Mouse (Mus musculus) neural tube, embryonic 14.5 days (tissue): ENCODE measurements at regions not wholly inside any gene's neighbourhood (a gene's known extent, or its start where the extent isn't known, plus 50 kb on each side); places are given as distances from the start of the nearest gene placed in this dataset.
A peak's percentile ranks its signal among the peaks of the same experiment; 100 is the strongest.

Source experiments
- ATAC-seq: fragments of 200-750 bp; cut with Nextera tagmentation; 2 replicates; pipeline ENCODE4 v1.8.0; 2017; ENCODE audit warnings: low read depth, mild to moderate bottlenecking, moderate TSS enrichment, moderate library complexity
- H3K27ac ChIP-seq: fragments of 300-500 bp; sonication (generic); 2 replicates; pipeline ENCODE4 v1.5.1; 2014; ENCODE audit warnings: low read depth, mild to moderate bottlenecking, control low read depth, low read length, moderate library complexity, mixed read lengths
- H3K27me3 ChIP-seq: fragments of 300-500 bp; sonication (generic); 2 replicates; pipeline ENCODE4 v1.6.1; 2014; ENCODE audit warnings: low read length; ENCODE audit not compliant: control insufficient read depth, insufficient read depth
- H3K36me3 ChIP-seq: fragments of 300-500 bp; sonication (generic); 2 replicates; pipeline ENCODE4 v1.6.1; 2014; ENCODE audit warnings: low read length, mixed read lengths; ENCODE audit not compliant: control insufficient read depth, insufficient read depth
- H3K4me1 ChIP-seq: fragments of 300-500 bp; sonication (generic); 2 replicates; pipeline ENCODE4 v1.6.1; 2014; ENCODE audit warnings: low read length; ENCODE audit not compliant: control insufficient read depth, insufficient read depth
- H3K4me2 ChIP-seq: fragments of 300-500 bp; sonication (generic); 2 replicates; pipeline ENCODE4 v1.6.1; 2014; ENCODE audit warnings: mild to moderate bottlenecking, low read depth, low read length, control low read depth
- H3K4me3 ChIP-seq: fragments of 300-500 bp; sonication (generic); 2 replicates; pipeline ENCODE4 v1.5.1; 2014; ENCODE audit warnings: low read depth, low read length, control low read depth, mixed read lengths
- H3K9ac ChIP-seq: fragments of 300-500 bp; sonication (generic); replicated peaks from 2 replicates; pipeline ENCODE4 v1.6.1; 2014; ENCODE audit warnings: low read depth, mild to moderate bottlenecking, control low read depth, low read length, mixed read lengths
- H3K9me3 ChIP-seq: fragments of 300-500 bp; sonication (generic); 2 replicates; pipeline ENCODE4 v1.6.1; 2016; ENCODE audit warnings: low read length; ENCODE audit not compliant: control insufficient read depth
- WGBS: fragments of 180-500 bp; shearing (Covaris S2); extraction: QIAGEN DNeasy Blood & Tissue Kit; methylation state at CpG from one replicate; pipeline ENCODE4 v1.1.7; 2014; 5-methylcytosine and 5-hydroxymethylcytosine counted together

DNA sequence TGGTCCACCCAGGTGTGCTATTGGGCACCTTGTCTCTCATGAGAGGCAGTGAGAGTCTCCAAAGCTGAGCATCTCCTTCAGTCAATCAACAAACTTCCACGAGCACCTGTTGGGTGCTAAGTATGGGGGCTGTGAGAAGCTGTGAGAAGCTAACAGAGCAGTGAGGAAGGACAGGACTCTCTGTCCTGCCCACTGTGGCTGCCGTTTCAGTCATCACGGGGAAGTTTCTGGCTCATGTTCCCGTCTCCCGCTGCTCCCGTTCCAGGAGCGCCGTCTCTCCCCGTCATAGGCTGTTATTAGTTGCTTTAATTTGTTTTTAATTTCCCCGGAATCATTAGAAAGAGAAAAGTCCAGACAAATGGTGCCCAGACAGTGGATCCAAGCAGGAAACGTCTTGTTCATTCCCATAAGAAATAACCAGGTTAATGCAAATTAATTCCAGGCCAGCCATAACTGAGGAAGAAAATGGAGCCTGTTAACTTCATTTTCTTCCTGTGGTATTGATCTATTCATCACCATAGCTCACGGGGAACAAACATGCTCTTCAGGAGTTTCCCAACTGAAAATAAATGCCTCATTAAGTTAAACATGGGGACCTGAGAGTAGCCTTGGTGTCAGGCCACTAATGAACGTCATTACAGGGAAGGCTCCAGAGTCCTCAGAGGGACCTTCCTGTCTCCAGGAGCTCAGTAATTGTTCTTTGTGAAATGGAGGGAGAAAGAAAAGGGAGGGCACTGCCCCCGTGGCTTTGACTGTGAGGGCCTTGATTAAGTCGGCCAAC, 70.3 kb downstream of the Matn1 start:
- peak; percentile 44 for ATAC-seq
- H3K9me3 ChIP-seq = no peaks in the 10 kb centered on the region
- no peaks in the 10 kb centered on the region for H3K27me3 ChIP-seq
- H3K4me2 ChIP-seq = no peak overlapping the region
- no peak overlapping the region for H3K27ac ChIP-seq
- H3K4me3 ChIP-seq = no peak overlapping the region
- peaks cover 16% of the 10 kb centered on the region; the same call in 1 of the 2 replicates for H3K4me1 ChIP-seq
- no peak overlapping the region for H3K9ac ChIP-seq
- 41% methylated on average over 15 of the region's 15 CpGs for WGBS
- no peaks in the 10 kb centered on the region for H3K36me3 ChIP-seq

DNA sequence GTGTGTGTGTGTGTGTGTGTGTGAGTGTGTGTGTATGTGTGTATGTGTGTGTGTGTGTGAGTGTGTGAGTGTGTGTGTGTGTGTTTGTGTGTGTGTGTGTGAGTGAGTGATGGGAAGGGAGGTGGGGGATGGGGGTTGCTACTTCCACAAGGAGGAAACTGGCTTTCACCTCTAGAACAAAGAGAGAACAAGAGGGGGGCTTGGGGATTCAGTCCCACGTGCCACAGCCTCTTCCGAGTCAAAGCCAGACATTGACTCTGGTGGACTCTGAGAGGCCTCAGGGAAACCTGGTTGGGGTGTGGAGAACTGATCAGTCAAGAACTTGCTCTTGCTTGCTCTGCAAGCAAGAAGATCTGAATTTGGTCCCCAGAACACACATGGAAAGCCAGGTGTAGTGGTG, 71.0 kb downstream of the Matn1 start:
- H3K4me3 ChIP-seq = no peak overlapping the region
- no peaks in the 10 kb centered on the region for H3K36me3 ChIP-seq
- no peak for ATAC-seq
- 20% methylated on average over 2 of the region's 2 CpGs for WGBS
- H3K4me2 ChIP-seq = no peak overlapping the region
- peaks cover 16% of the 10 kb centered on the region; the same call in 1 of the 2 replicates for H3K4me1 ChIP-seq
- H3K27ac ChIP-seq = peak overlapping the region; percentile 22; the same call in 1 of the 2 replicates
- no peaks in the 10 kb centered on the region for H3K9me3 ChIP-seq
- H3K27me3 ChIP-seq = no peaks in the 10 kb centered on the region
- H3K9ac ChIP-seq = no peak overlapping the region

DNA sequence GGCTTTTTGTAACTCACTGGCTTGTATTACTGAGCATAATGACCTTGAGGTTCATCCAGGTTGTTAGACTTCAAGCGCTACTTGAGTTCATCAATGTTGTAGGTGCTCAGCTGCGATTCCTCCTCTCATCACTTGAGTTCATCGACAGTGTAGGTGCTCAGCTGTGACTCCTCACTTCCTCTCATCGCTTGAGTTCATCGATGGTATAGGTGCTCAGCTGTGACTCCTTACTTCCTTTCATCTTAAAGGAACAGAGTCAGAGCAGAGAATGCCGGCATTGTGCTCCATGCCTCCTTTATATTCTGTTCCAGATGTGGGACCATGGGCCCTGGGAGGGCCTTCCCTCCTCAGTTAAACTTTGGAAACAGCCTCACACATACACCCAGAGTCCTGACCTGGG, 79.4 kb downstream of the Matn1 start:
- Histone ChIP-seq H3K9ac (no peak overlapping the region), H3K36me3 (no peaks in the 10 kb centered on the region), H3K4me1 (peaks cover 8% of the 10 kb centered on the region; the same call in 1 of the 2 replicates), H3K4me3 (no peak overlapping the region), H3K9me3 (no peaks in the 10 kb centered on the region), H3K27me3 (no peaks in the 10 kb centered on the region), H3K27ac (no peak overlapping the region), H3K4me2 (no peak overlapping the region)
- WGBS = 43% methylated on average over 6 of the region's 6 CpGs
- no peak for ATAC-seq

DNA sequence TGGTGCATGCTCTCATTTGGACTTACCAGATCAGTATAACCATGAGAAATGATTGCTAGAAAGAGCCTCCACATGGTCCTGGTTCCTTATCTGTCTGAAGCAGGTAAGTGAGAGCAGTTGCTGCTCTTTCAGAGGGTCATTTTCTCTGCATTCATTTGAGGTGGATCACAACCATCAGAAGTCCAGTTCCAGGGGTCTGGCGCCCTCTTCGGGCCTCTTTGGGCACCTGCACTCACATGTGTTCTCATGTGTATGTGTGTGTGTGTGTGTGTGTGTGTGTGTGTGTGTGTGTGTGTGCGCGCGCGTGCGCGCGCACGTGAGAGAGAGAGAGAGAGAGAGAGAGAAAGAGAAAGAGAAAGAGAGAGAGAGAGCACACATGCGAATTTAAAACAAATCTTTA, 92.1 kb downstream of the Matn1 start:
- H3K36me3 ChIP-seq = no peaks in the 10 kb centered on the region
- no peaks in the 10 kb centered on the region for H3K4me1 ChIP-seq
- H3K9ac ChIP-seq = no peak overlapping the region
- WGBS = 91% methylated on average over 11 of the region's 11 CpGs
- H3K27ac ChIP-seq = no peak overlapping the region
- H3K4me3 ChIP-seq = no peak overlapping the region
- no peak overlapping the region for H3K4me2 ChIP-seq
- H3K9me3 ChIP-seq = no peaks in the 10 kb centered on the region
- no peak for ATAC-seq
- no peaks in the 10 kb centered on the region for H3K27me3 ChIP-seq

DNA sequence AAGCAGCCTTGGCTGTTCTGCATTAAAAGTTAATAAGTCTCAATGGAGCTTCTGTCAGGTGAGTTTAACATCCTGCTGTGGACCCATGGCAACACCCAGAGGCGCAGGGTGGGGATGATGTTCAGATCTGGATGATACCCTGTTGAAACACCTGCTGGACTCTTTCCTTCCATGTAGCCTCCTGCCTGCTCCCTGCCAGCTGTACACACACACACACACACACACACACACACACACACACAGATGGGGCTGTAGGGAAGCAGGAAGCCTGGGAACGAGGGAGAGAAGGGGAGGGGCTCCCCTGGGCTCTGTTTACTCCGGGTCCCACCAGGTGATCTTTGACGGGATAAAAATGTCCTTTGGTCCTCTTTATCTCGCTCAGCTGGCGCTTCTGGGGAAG, 93.0 kb downstream of the Matn1 start:
- H3K27ac ChIP-seq = no peak overlapping the region
- no peaks in the 10 kb centered on the region for H3K36me3 ChIP-seq
- 16% methylated on average over 6 of the region's 6 CpGs for WGBS
- H3K27me3 ChIP-seq = no peaks in the 10 kb centered on the region
- no peaks in the 10 kb centered on the region for H3K4me1 ChIP-seq
- H3K4me2 ChIP-seq = no peak overlapping the region
- H3K4me3 ChIP-seq = no peak overlapping the region
- no peaks in the 10 kb centered on the region for H3K9me3 ChIP-seq
- H3K9ac ChIP-seq = no peak overlapping the region
- ATAC-seq = no peak

DNA sequence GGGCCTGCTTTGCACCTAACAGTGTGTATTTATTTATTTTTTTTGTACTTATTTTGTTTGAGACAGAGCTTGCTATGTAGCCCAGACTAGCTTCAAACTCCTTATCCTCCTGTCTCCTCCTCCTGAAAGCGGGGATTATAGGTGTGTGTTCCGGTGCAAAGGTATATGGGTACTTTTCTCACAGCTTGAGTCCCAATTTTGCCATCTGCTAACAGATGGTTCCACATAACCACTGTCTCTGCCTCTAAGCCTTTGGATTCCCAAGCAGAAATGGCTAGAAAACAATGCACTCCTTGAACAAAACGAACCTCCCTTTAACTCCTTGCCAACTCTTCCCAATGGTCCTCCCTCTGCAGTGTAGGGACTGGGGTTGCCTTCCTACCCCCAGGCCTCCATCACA, 95.5 kb downstream of the Matn1 start:
- ATAC-seq = no peak
- Histone ChIP-seq H3K4me2 (no peak overlapping the region), H3K9ac (no peak overlapping the region), H3K27ac (no peak overlapping the region), H3K9me3 (no peaks in the 10 kb centered on the region), H3K36me3 (no peaks in the 10 kb centered on the region), H3K27me3 (no peaks in the 10 kb centered on the region), H3K4me3 (no peak overlapping the region), H3K4me1 (no peaks in the 10 kb centered on the region)
- WGBS = 75% methylated on average over 3 of the region's 3 CpGs

DNA sequence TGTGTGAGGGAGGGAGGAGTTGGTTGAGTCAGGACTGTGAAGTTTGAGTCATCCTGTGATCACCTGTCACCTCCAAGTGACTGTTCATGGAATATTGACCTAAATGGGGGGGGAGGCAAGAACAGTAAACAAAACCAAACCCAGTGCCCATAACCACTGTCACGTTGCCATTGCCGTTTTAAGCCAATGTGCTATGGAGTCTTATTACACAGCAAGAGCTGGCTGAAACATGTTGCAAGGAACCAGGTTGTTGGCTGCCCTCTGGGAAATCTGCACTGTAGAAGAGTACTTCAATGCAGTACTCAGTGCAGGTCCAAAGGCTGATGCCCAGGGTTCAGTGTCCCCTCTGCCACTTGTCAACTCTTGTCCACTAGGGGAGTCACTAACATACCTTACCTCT, 97.0 kb downstream of the Matn1 start:
- ATAC-seq = no peak
- no peak overlapping the region for H3K9ac ChIP-seq
- no peaks in the 10 kb centered on the region for H3K4me1 ChIP-seq
- H3K4me2 ChIP-seq = no peak overlapping the region
- H3K36me3 ChIP-seq = no peaks in the 10 kb centered on the region
- no peak overlapping the region for H3K27ac ChIP-seq
- H3K9me3 ChIP-seq = no peaks in the 10 kb centered on the region
- WGBS = 91% methylated on average over 2 of the region's 2 CpGs
- H3K27me3 ChIP-seq = no peaks in the 10 kb centered on the region
- no peak overlapping the region for H3K4me3 ChIP-seq

DNA sequence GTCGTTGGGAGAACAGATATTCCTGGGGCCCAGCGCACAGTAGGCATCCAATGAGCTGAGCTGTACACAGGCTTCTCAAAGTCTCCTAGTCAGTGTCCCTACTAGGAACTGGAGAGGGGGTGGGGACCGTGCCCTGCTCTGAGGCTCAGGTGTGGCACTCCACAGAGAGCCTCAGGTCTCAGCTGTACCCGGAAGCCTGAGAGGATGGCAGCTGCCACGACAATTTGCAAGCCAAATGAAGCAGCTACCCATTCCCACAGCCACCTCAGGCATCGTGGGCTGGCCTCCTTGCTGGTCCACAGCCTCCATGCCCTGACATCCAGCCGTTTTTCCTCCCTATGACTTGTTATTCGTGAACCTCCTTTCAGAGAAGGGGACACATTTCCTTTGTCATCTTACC, 101.9 kb downstream of the Matn1 start:
- H3K4me3 ChIP-seq = no peak overlapping the region
- 33% methylated on average over 8 of the region's 8 CpGs for WGBS
- H3K4me2 ChIP-seq = no peak overlapping the region
- H3K4me1 ChIP-seq = no peaks in the 10 kb centered on the region
- H3K27me3 ChIP-seq = no peaks in the 10 kb centered on the region
- no peak overlapping the region for H3K27ac ChIP-seq
- no peaks in the 10 kb centered on the region for H3K36me3 ChIP-seq
- no peak for ATAC-seq
- no peak overlapping the region for H3K9ac ChIP-seq
- no peaks in the 10 kb centered on the region for H3K9me3 ChIP-seq

DNA sequence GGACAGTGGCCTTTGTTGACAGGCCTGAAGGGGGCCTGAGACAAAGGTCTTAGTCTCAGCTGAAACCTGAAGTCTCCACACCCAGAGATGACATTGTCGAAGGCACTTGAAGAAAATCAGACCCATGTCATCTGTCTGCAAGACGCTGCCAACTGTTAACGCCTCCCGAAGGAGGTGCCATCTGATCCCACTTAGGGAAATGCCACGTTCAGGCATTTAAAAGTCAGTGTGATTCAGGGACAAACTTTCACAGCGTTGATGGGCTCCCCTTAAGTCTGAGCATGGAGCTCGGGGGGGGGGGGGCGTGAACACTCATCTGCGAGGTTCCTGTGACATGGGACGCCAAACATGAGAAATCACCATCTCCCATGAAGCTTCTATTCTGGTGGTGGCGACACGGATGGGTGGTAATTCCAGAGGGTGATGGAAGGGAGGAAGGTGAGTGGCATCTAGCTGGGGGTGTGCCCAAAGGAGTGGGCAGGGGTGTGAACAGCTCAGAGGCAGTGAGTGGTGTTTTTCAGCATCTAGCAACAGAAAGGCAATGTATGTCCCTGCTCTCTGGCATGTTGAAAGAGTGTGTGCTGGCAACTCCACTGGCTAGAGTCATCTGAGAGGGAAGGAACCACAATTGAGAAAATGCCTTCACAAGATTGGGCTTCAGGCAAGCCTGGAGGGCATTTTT, 102.9 kb downstream of the Matn1 start:
- Histone ChIP-seq H3K4me3 (no peak overlapping the region), H3K4me2 (no peak overlapping the region), H3K36me3 (no peaks in the 10 kb centered on the region), H3K4me1 (no peaks in the 10 kb centered on the region), H3K9ac (no peak overlapping the region), H3K27me3 (no peaks in the 10 kb centered on the region), H3K9me3 (no peaks in the 10 kb centered on the region), H3K27ac (no peak overlapping the region)
- 65% methylated on average over 12 of the region's 12 CpGs for WGBS
- no peak for ATAC-seq
